10 mouse cellular contexts compared by ENCODE assay signal in genomic region chr5:24611366-24612301, GRCm38 (mm10). TPM values are rescaled to one million over a fixed set of nuclear protein-coding genes. Genes with fewer than 3 reads are reported as not detected.
DNase-seq lines count a peak whose midpoint lies in the region; ATAC-seq lines count a peak whose summit lies in the region.
"Had no signal": no experiment of that assay in that cellular context is flagged by ENCODE, and none has a peak within 500 bp of the region (broad histone marks: within the 10 kb centered on the region; RNA-seq: fewer than 3 reads in every experiment).

No protein-coding gene starts in this region.

- H3K9me3 ChIP-seq in midbrain, embryonic 15.5 days, result no peaks in the 10 kb centered on the region

- peak; percentile 53 for ATAC-seq in midbrain, embryonic 15.5 days (replicated peaks)

- no peaks in the 10 kb centered on the region for H3K27me3 ChIP-seq in midbrain, embryonic 15.5 days (replicated peaks)

- no peak overlapping the region for H3K4me2 ChIP-seq in midbrain, embryonic 15.5 days

- H3K27ac ChIP-seq in midbrain, embryonic 15.5 days, result peak overlapping the region; percentile 30; the same call in 1 of the 2 replicates
- H3K27ac ChIP-seq: macrophage had no signal

- no peaks in the 10 kb centered on the region for H3K36me3 ChIP-seq in midbrain, embryonic 15.5 days (replicated peaks)

- H3K9ac ChIP-seq in midbrain, embryonic 15.5 days, result no peak overlapping the region

- DNase-seq in adrenal gland, adult (ENCODE audit: inconsistent age in 2 of 2, low spot score in 1 of 2), result peak; percentile 76 to 87
- no peak for DNase-seq in adrenal gland, postnatal 4 days (ENCODE audit: low spot score in 2 of 2)
- DNase-seq in 3134 (ENCODE audit: extremely low read depth, insufficient read length, low spot score), result peak; percentile 71
- peak; percentile 87 to 88 for DNase-seq in cerebellum, postnatal 14 days
- peak; percentile 56 for DNase-seq in heart, postnatal 4 days
- DNase-seq in spleen, adult 12 weeks (ENCODE audit: low spot score), result no peak
- no peak for DNase-seq in ovary, adult 18-20 months (ENCODE audit: low spot score)

- 53% methylated on average over 7 of the region's 7 CpGs for WGBS in midbrain, embryonic 15.5 days

- H3K4me3 ChIP-seq in midbrain, embryonic 15.5 days, result no peak overlapping the region

- peaks cover 25% of the 10 kb centered on the region for H3K4me1 ChIP-seq in midbrain, embryonic 15.5 days

RNA-seq across cellular contexts. Expression of gene Smarcd3, which starts 12.6 kb away (rescaled TPM):
- 10 to 100 TPM; 27.9 to 30.6 TPM for total RNA-seq in adrenal gland, postnatal 4 days (2021)
- total RNA-seq in heart, postnatal 4 days (2021), result 10 to 100 TPM; 89.7 to 96.9 TPM
- 182 and 186 TPM in 2 replicates for polyA plus RNA-seq in midbrain, embryonic 15.5 days (2015; fragmentation: Nextera tagmentation; extraction: Ambion mirVana)

RNA-seq across cellular contexts. Expression of gene Chpf2, which starts 25.1 kb away (rescaled TPM):
- total RNA-seq in adrenal gland, postnatal 4 days (2021), result 10 to 100 TPM; 59.1 to 68.4 TPM
- 10 to 100 TPM; 19.9 to 21.6 TPM for total RNA-seq in heart, postnatal 4 days (2021)
- polyA plus RNA-seq in midbrain, embryonic 15.5 days (2015; fragmentation: Nextera tagmentation; extraction: Ambion mirVana), result 22.1 and 23.0 TPM in 2 replicates

RNA-seq across cellular contexts. Expression of gene Abcf2, which starts 34.4 kb away (rescaled TPM):
- total RNA-seq in adrenal gland, postnatal 4 days (2021), result 10 to 100 TPM; 54.7 to 59.8 TPM
- total RNA-seq in heart, postnatal 4 days (2021), result 10 to 100 TPM; 47.4 to 49.3 TPM
- 83.8 and 86.4 TPM in 2 replicates for polyA plus RNA-seq in midbrain, embryonic 15.5 days (2015; fragmentation: Nextera tagmentation; extraction: Ambion mirVana)

RNA-seq across cellular contexts. Expression of gene 4931409K22Rik, which starts 55.0 kb away (rescaled TPM):
- under 1 TPM in 1 of 2 experiments, not detected in 1; 0.11 TPM for total RNA-seq in adrenal gland, postnatal 4 days (2021)
- total RNA-seq in heart, postnatal 4 days (2021), result not detected
- 0.06 TPM in 1 of 2 replicates, not detected in the other for polyA plus RNA-seq in midbrain, embryonic 15.5 days (2015; fragmentation: Nextera tagmentation; extraction: Ambion mirVana)
- total RNA-seq: heart, postnatal 36 days had no signal
- polyA plus RNA-seq: macrophage had no signal

Comparison
In these comparisons a context has a peak if more than half of its experiments do, and no peak if none do; other contexts are left out.
1. DNase-seq: peak in adrenal gland, adult (2 of 2), 3134 (single experiment), cerebellum, postnatal 14 days (2 of 2) and heart, postnatal 4 days (single experiment); none in adrenal gland, postnatal 4 days (0 of 2), spleen, adult 12 weeks (single experiment) and ovary, adult 18-20 months (single experiment).